Mouse (Mus musculus) E14TG2a.4 (cell line): ENCODE data around the gene Cacng4.

Source experiments
- H3K27me3 ChIP-seq: 2 replicates; pipeline ENCODE4 v1.6.1; 2014; ENCODE audit warnings: low read length, control low read depth; ENCODE audit not compliant: insufficient read depth
- H3K36me3 ChIP-seq: 2 replicates; pipeline ENCODE4 v1.6.1; 2014; ENCODE audit warnings: low read length, control low read depth; ENCODE audit not compliant: insufficient read depth
- H3K4me1 ChIP-seq: replicated peaks from 2 replicates; pipeline ENCODE4 v1.6.1; 2014; ENCODE audit warnings: low read depth, low read length, control low read depth
- H3K4me3 ChIP-seq: replicated peaks from 2 replicates; pipeline ENCODE4 v1.5.1; 2014; ENCODE audit warnings: mild to moderate bottlenecking, low read length
- H3K9me3 ChIP-seq: 2 replicates; pipeline ENCODE4 v1.6.1; 2014; ENCODE audit warnings: low read length, control low read depth
- CTCF ChIP-seq: conservative IDR thresholded peaks from 2 replicates; pipeline ENCODE4 v1.5.1; 2014; ENCODE audit warnings: low read length
- NANOG ChIP-seq: IDR thresholded peaks from 2 replicates; pipeline ENCODE4 v1.6.1; 2014; ENCODE audit warnings: borderline replicate concordance, low read length, mixed read lengths
- POU5F1 ChIP-seq: IDR thresholded peaks from 2 replicates; pipeline ENCODE4 v1.6.1; 2014; ENCODE audit warnings: low read length, borderline replicate concordance

Cacng4 gene

GRCm38 (mm10) chr11:107734133-107734532, 60.2 kb downstream of the Cacng4 start:
- no peaks in the 10 kb centered on the region for H3K36me3 ChIP-seq
- peaks cover 24% of the 10 kb centered on the region for H3K4me1 ChIP-seq
- no peak for TF ChIP-seq POU5F1
- no peak for TF ChIP-seq NANOG
- TF ChIP-seq CTCF, result no peak
- H3K4me3 ChIP-seq, result no peak overlapping the region
- no peaks in the 10 kb centered on the region for H3K9me3 ChIP-seq
- H3K27me3 ChIP-seq, result peaks cover 7% of the 10 kb centered on the region; the same call in 1 of the 2 replicates

DNA sequence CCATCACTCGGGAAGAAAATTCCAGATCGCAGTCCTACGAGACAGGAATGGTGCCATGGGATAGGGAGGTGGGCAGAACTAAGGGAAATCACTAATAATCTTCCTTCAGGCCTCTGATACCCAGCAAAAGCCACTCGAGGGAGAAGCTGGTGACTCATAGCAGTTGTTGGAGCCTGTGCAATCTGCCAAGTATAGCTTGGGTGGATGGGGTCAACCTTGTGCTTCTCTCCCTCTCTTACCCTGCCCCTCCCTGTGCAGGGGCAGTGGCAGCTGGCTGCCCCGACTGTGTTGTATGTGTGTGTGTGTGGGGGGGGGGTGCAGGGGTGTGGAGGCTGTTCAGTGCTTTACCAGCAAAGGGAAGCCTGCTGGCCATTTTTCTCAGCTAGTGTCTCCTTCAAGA, 62.9 kb downstream of the Cacng4 start:
- H3K4me1 ChIP-seq, result peaks cover 5% of the 10 kb centered on the region; the same call in 1 of the 2 replicates
- H3K4me3 ChIP-seq, result no peak overlapping the region
- H3K9me3 ChIP-seq, result no peaks in the 10 kb centered on the region
- peaks cover 7% of the 10 kb centered on the region; the same call in 1 of the 2 replicates for H3K27me3 ChIP-seq
- no peak for TF ChIP-seq CTCF
- no peak for TF ChIP-seq NANOG
- TF ChIP-seq POU5F1, result no peak
- H3K36me3 ChIP-seq, result no peaks in the 10 kb centered on the region

DNA sequence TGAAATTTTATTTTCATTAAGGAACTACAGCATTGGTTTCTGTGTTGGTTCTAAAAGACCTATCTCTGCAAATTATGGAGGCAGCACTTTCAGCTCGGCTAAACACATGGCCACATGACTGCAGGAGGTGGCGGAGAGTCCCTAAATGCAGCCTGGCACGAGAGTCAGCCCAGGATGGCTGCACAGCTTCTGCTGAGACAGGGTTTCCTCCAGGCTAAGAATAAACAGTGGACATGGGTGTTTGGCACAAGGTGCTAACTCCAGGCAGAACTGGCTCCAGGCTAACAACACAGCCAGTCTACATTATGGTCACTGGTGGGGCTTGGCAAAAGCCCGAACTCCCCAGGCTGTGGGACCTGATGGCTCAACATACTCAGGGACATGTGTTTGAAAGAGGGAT, 63.4 kb downstream of the Cacng4 start:
- Histone ChIP-seq H3K4me1 (peaks cover 4% of the 10 kb centered on the region; the same call in 1 of the 2 replicates), H3K9me3 (no peaks in the 10 kb centered on the region), H3K4me3 (no peak overlapping the region), H3K27me3 (peaks cover 7% of the 10 kb centered on the region; the same call in 1 of the 2 replicates), H3K36me3 (no peaks in the 10 kb centered on the region)
- TF ChIP-seq POU5F1 (no peak), NANOG (no peak), CTCF (no peak)

- TF ChIP-seq CTCF (no peak), POU5F1 (no peak), NANOG (no peak)
- H3K4me3 ChIP-seq, result no peak overlapping the region
These were observed 65.2 kb downstream of the Cacng4 start for GRCm38 (mm10) chr11:107729141-107729540.

GRCm38 (mm10) chr11:107728073-107728863, 66.1 kb downstream of the Cacng4 start:
- no peaks in the 10 kb centered on the region for H3K9me3 ChIP-seq
- no peak overlapping the region for H3K4me3 ChIP-seq
- H3K27me3 ChIP-seq, result peaks cover 5% of the 10 kb centered on the region; the same call in 1 of the 2 replicates
- H3K4me1 ChIP-seq, result peaks cover 13% of the 10 kb centered on the region; the same call in 1 of the 2 replicates
- TF ChIP-seq NANOG (no peak), POU5F1 (no peak), CTCF (no peak)
- H3K36me3 ChIP-seq, result no peaks in the 10 kb centered on the region

More at GRCm38 (mm10) chr11:107729141-107729540, 65.2 kb downstream of the Cacng4 start:
- H3K9me3 ChIP-seq, result no peaks in the 10 kb centered on the region
- peaks cover 13% of the 10 kb centered on the region; the same call in 1 of the 2 replicates for H3K4me1 ChIP-seq
- H3K27me3 ChIP-seq, result peaks cover 7% of the 10 kb centered on the region; the same call in 1 of the 2 replicates
- H3K36me3 ChIP-seq, result no peaks in the 10 kb centered on the region

DNA sequence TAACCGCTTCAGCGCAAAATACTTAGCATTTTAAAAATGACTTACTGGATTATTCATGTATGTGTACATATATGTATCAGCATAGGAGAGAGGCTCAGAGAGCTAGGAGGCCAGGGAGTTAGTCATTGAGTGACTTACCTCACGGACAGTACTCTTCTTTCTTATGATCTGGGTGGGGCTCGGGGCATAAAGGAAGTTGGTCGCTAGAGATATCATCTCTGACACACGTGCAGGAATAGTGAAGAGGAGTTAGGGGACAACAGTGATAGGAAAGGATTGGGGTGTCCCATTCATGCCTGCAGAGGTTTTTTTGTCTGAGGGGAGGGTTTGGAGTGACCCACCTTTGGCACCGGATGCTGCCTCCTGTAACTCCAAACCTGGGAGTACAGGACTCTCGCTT, 69.8 kb downstream of the Cacng4 start:
- no peaks in the 10 kb centered on the region for H3K27me3 ChIP-seq
- H3K4me1 ChIP-seq, result peaks cover 10% of the 10 kb centered on the region; the same call in 1 of the 2 replicates
- peaks cover 11% of the 10 kb centered on the region; the same call in 1 of the 2 replicates for H3K9me3 ChIP-seq
- H3K36me3 ChIP-seq, result no peaks in the 10 kb centered on the region
- H3K4me3 ChIP-seq, result no peak overlapping the region
- no peak for TF ChIP-seq POU5F1
- no peak for TF ChIP-seq NANOG
- no peak for TF ChIP-seq CTCF

DNA sequence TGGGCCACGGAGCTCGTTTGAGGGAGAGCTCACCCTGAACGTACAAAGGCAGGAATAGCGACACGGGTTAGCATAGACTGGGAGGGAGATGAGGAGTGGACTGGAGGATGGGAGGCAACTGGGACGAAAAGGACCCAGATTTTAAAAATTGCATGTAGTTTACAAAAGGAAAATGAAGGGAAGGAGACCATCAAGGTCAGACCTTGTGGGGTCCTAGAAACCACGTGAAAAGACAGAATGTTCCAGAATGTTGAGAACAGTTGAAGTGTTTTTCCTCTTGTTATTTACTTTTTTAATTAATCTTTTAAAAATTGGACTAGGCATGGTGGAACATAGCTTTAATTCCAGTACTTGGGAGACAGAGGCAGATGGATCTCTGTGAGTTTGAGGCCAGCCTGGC, 73.3 kb downstream of the Cacng4 start:
- H3K4me1 ChIP-seq, result peaks cover 17% of the 10 kb centered on the region
- H3K9me3 ChIP-seq, result peaks cover 11% of the 10 kb centered on the region; the same call in 1 of the 2 replicates

DNA sequence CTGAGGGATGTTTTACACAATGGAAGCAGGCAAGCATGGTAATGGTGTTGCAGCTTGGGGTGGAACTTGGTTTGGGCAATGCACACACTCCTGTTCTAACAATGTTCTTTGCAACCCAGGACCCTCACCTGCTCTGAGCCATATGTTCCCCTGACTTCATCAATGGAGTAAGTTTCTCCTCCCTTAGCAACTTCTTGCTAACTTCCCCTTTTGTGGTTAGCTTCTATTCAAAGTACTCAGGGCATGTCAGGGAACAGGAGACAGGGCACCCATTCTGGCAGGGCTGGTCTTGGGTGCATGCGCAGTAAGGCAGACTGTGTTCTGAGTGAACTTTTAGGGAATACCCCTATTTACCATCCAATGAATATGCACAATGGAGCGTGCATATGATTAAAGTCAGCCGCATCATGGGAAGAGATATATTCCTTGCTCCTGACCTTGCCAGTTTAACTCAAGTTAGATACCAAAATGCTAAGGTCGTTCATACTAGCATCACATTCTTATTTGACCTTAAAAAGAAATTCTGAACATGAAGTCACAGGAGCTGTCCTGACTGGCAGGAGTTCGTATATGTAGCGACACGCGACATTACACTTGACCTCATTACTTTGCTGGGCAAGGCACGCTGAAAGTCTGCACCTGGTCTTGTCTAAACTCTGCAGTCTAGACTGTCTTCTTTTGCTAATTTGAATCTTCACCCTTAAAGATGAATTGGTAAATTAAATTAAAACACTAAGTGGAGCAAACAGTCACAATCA, 73.9 kb downstream of the Cacng4 start:
- peaks cover 18% of the 10 kb centered on the region; the same call in 1 of the 2 replicates for H3K27me3 ChIP-seq
- TF ChIP-seq CTCF, result no peak
- TF ChIP-seq POU5F1, result no peak
- no peak for TF ChIP-seq NANOG
- H3K9me3 ChIP-seq, result peaks cover 11% of the 10 kb centered on the region; the same call in 1 of the 2 replicates
- no peaks in the 10 kb centered on the region for H3K36me3 ChIP-seq
- peaks cover 20% of the 10 kb centered on the region for H3K4me1 ChIP-seq
- no peak overlapping the region for H3K4me3 ChIP-seq

More for the DNA sequence above, 73.3 kb downstream of the Cacng4 start:
- Histone ChIP-seq H3K4me3 (no peak overlapping the region), H3K27me3 (peaks cover 18% of the 10 kb centered on the region; the same call in 1 of the 2 replicates), H3K36me3 (no peaks in the 10 kb centered on the region)
- no peak for TF ChIP-seq POU5F1
- TF ChIP-seq CTCF, result no peak
- no peak for TF ChIP-seq NANOG
